Mouse (Mus musculus) hindbrain, embryonic 15.5 days (tissue): Measurements from ENCODE around the gene Nectin1. TPM values are rescaled to one million over a fixed set of nuclear protein-coding genes. Genes with fewer than 3 reads are reported as not detected.

Experiments
- ATAC-seq: fragments of 200-750 bp; cut with Nextera tagmentation; 2 replicates; pipeline ENCODE4 v1.8.0; 2017; ENCODE audit warnings: low read depth, moderate number of reproducible peaks, moderate TSS enrichment; ENCODE audit not compliant: low FRiP score
- H3K27ac ChIP-seq: fragments of 300-500 bp; sonication (generic); replicated peaks from 2 replicates; pipeline ENCODE4 v1.5.1; 2015; ENCODE audit warnings: mild to moderate bottlenecking, inconsistent platforms
- H3K27me3 ChIP-seq: fragments of 300-500 bp; sonication (generic); 2 replicates; pipeline ENCODE4 v1.6.1; 2015; ENCODE audit warnings: control low read depth, inconsistent platforms
- H3K36me3 ChIP-seq: fragments of 300-500 bp; sonication (generic); 2 replicates; pipeline ENCODE4 v1.6.1; 2015; ENCODE audit warnings: control low read depth, inconsistent platforms
- H3K4me1 ChIP-seq: fragments of 300-500 bp; sonication (generic); replicated peaks from 2 replicates; pipeline ENCODE4 v1.6.1; 2015; ENCODE audit warnings: control low read depth, inconsistent platforms
- H3K4me2 ChIP-seq: fragments of 300-500 bp; sonication (generic); 2 replicates; pipeline ENCODE4 v1.6.1; 2015; ENCODE audit warnings: moderate library complexity, mild to moderate bottlenecking, inconsistent platforms
- H3K4me3 ChIP-seq: fragments of 300-500 bp; sonication (generic); 2 replicates; pipeline ENCODE4 v1.5.1; 2015; ENCODE audit warnings: mild to moderate bottlenecking, inconsistent platforms
- H3K9ac ChIP-seq: fragments of 300-500 bp; sonication (generic); 2 replicates; pipeline ENCODE4 v1.6.1; 2015; ENCODE audit warnings: inconsistent platforms
- H3K9me3 ChIP-seq: fragments of 300-500 bp; sonication (generic); 2 replicates; pipeline ENCODE4 v1.6.1; 2016; ENCODE audit warnings: control low read depth, inconsistent platforms
- WGBS: fragments of 180-500 bp; shearing (Covaris S2); methylation state at CpG from one replicate; pipeline ENCODE4 v1.1.7; 2015; 5-methylcytosine and 5-hydroxymethylcytosine counted together
- polyA plus RNA-seq: library from polyadenylated mRNA; unstranded; fragments of >200 nt; fragmentation: Nextera tagmentation; extraction: Ambion mirVana; gene quantifications from 2 replicates; pipeline ENCODE4 v1.2.1, GENCODE M21; 2015

Nectin1 gene
- polyA plus RNA-seq, 1 experiment from 2014 or later: 16.2 TPM

GRCm38 (mm10) chr9:43755464-43755863, 11.7 kb downstream of the Nectin1 start:
- H3K9ac ChIP-seq: no peak overlapping the region
- ATAC-seq: no peak
- no peaks in the 10 kb centered on the region for H3K36me3 ChIP-seq
- peaks cover 90% of the 10 kb centered on the region for H3K4me1 ChIP-seq
- no peaks in the 10 kb centered on the region for H3K9me3 ChIP-seq
- no peak overlapping the region for H3K4me3 ChIP-seq
- peak overlapping the region; percentile 30; the same call in 1 of the 2 replicates for H3K4me2 ChIP-seq
- H3K27ac ChIP-seq: peak overlapping the region; percentile 68
- no peaks in the 10 kb centered on the region for H3K27me3 ChIP-seq
- WGBS: 70% methylated on average over 4 of the region's 4 CpGs

- H3K27ac ChIP-seq: no peak overlapping the region
- peaks cover 90% of the 10 kb centered on the region for H3K4me1 ChIP-seq
Measured at GRCm38 (mm10) chr9:43755928-43756327, 12.1 kb downstream of the Nectin1 start.

GRCm38 (mm10) chr9:43757225-43757624, 13.4 kb downstream of the Nectin1 start:
- Histone ChIP-seq H3K4me2 (no peak overlapping the region), H3K9me3 (no peaks in the 10 kb centered on the region), H3K4me1 (peaks cover 93% of the 10 kb centered on the region), H3K27ac (no peak overlapping the region), H3K27me3 (no peaks in the 10 kb centered on the region), H3K9ac (no peak overlapping the region), H3K36me3 (no peaks in the 10 kb centered on the region), H3K4me3 (no peak overlapping the region)
- WGBS: 78% methylated on average over 10 of the region's 10 CpGs
- no peak for ATAC-seq

More at GRCm38 (mm10) chr9:43755928-43756327, 12.1 kb downstream of the Nectin1 start:
- no peak for ATAC-seq
- H3K27me3 ChIP-seq: no peaks in the 10 kb centered on the region
- H3K9ac ChIP-seq: no peak overlapping the region
- H3K4me2 ChIP-seq: no peak overlapping the region
- H3K36me3 ChIP-seq: no peaks in the 10 kb centered on the region
- H3K4me3 ChIP-seq: no peak overlapping the region
- no peaks in the 10 kb centered on the region for H3K9me3 ChIP-seq
- WGBS: 77% methylated on average over 2 of the region's 2 CpGs

- Histone ChIP-seq H3K27me3 (no peaks in the 10 kb centered on the region), H3K4me1 (peaks cover 89% of the 10 kb centered on the region), H3K9me3 (no peaks in the 10 kb centered on the region), H3K36me3 (no peaks in the 10 kb centered on the region), H3K4me2 (no peak overlapping the region), H3K27ac (no peak overlapping the region), H3K9ac (no peak overlapping the region), H3K4me3 (no peak overlapping the region)
- WGBS: 59% methylated on average over 5 of the region's 5 CpGs
- ATAC-seq: no peak
Measured at GRCm38 (mm10) chr9:43757972-43758965, 14.5 kb downstream of the Nectin1 start.

GRCm38 (mm10) chr9:43760078-43760477, 16.3 kb downstream of the Nectin1 start:
- Histone ChIP-seq H3K4me3 (no peak overlapping the region), H3K27ac (0 out of 2 replicates have a peak overlapping the region, but pooled peaks have one; percentile 47), H3K36me3 (no peaks in the 10 kb centered on the region), H3K4me2 (no peak overlapping the region), H3K4me1 (peaks cover 75% of the 10 kb centered on the region), H3K27me3 (no peaks in the 10 kb centered on the region), H3K9ac (no peak overlapping the region), H3K9me3 (no peaks in the 10 kb centered on the region)
- WGBS: 52% methylated on average over 12 of the region's 12 CpGs
- ATAC-seq: no peak

- H3K4me2 ChIP-seq: peak overlapping the region; percentile 30
- H3K9ac ChIP-seq: no peak overlapping the region
- H3K27ac ChIP-seq: peak overlapping the region; percentile 80
- ATAC-seq: peak; percentile 59
- H3K27me3 ChIP-seq: no peaks in the 10 kb centered on the region
- H3K4me3 ChIP-seq: no peak overlapping the region
- no peaks in the 10 kb centered on the region for H3K9me3 ChIP-seq
- H3K4me1 ChIP-seq: peaks cover 73% of the 10 kb centered on the region
- WGBS: 31% methylated on average over 5 of the region's 5 CpGs
- no peaks in the 10 kb centered on the region for H3K36me3 ChIP-seq
Measured at GRCm38 (mm10) chr9:43761181-43761820, 17.5 kb downstream of the Nectin1 start.

- peaks cover 66% of the 10 kb centered on the region for H3K4me1 ChIP-seq
- H3K27ac ChIP-seq: peak overlapping the region; percentile 80
- H3K36me3 ChIP-seq: no peaks in the 10 kb centered on the region
- no peak for ATAC-seq
- no peak overlapping the region for H3K4me3 ChIP-seq
- no peak overlapping the region for H3K9ac ChIP-seq
- H3K4me2 ChIP-seq: peak overlapping the region; percentile 30; the same call in 1 of the 2 replicates
- no peaks in the 10 kb centered on the region for H3K9me3 ChIP-seq
- WGBS: 48% methylated on average over 3 of the region's 3 CpGs
- H3K27me3 ChIP-seq: no peaks in the 10 kb centered on the region
Measured at GRCm38 (mm10) chr9:43761941-43762340, 18.2 kb downstream of the Nectin1 start.

- H3K4me2 ChIP-seq: no peak overlapping the region
- H3K4me1 ChIP-seq: peaks cover 51% of the 10 kb centered on the region
- no peak for ATAC-seq
- no peaks in the 10 kb centered on the region for H3K36me3 ChIP-seq
- no peak overlapping the region for H3K4me3 ChIP-seq
- H3K9me3 ChIP-seq: no peaks in the 10 kb centered on the region
- H3K27ac ChIP-seq: no peak overlapping the region
- WGBS: 42% methylated on average over 14 of the region's 14 CpGs
- no peaks in the 10 kb centered on the region for H3K27me3 ChIP-seq
- H3K9ac ChIP-seq: no peak overlapping the region
Measured at GRCm38 (mm10) chr9:43765419-43766179, 21.8 kb downstream of the Nectin1 start.

- 16% methylated on average over 4 of the region's 4 CpGs for WGBS
- H3K27me3 ChIP-seq: no peaks in the 10 kb centered on the region
- peaks cover 39% of the 10 kb centered on the region for H3K4me1 ChIP-seq
- no peak overlapping the region for H3K4me3 ChIP-seq
- H3K9me3 ChIP-seq: no peaks in the 10 kb centered on the region
- no peak overlapping the region for H3K9ac ChIP-seq
- no peak overlapping the region for H3K4me2 ChIP-seq
- H3K36me3 ChIP-seq: no peaks in the 10 kb centered on the region
- no peak for ATAC-seq
- H3K27ac ChIP-seq: no peak overlapping the region; the same call in 1 of the 2 replicates
Measured at GRCm38 (mm10) chr9:43768779-43769178, 25.0 kb downstream of the Nectin1 start.

- no peaks in the 10 kb centered on the region for H3K9me3 ChIP-seq
- H3K27me3 ChIP-seq: no peaks in the 10 kb centered on the region
- WGBS: 68% methylated on average over 7 of the region's 7 CpGs
- H3K36me3 ChIP-seq: no peaks in the 10 kb centered on the region
- H3K4me3 ChIP-seq: no peak overlapping the region
- no peak overlapping the region for H3K4me2 ChIP-seq
- no peak for ATAC-seq
- H3K27ac ChIP-seq: no peak overlapping the region
- H3K4me1 ChIP-seq: peaks cover 41% of the 10 kb centered on the region
- H3K9ac ChIP-seq: no peak overlapping the region
Measured at GRCm38 (mm10) chr9:43769228-43769627, 25.4 kb downstream of the Nectin1 start.

- Histone ChIP-seq H3K9ac (no peak overlapping the region), H3K36me3 (no peaks in the 10 kb centered on the region), H3K4me1 (peaks cover 39% of the 10 kb centered on the region), H3K27me3 (no peaks in the 10 kb centered on the region), H3K4me2 (no peak overlapping the region), H3K4me3 (no peak overlapping the region), H3K9me3 (no peaks in the 10 kb centered on the region), H3K27ac (no peak overlapping the region)
- WGBS: 87% methylated on average over 4 of the region's 4 CpGs
- ATAC-seq: no peak
Measured at GRCm38 (mm10) chr9:43769940-43770339, 26.2 kb downstream of the Nectin1 start.
